Mouse (Mus musculus): ENCODE measurements at regions not wholly inside any gene's neighbourhood (a gene's known extent, or its start where the extent isn't known, plus 50 kb on each side); places are given as distances from the start of the nearest gene placed in this dataset.
A peak's percentile ranks its signal among the peaks of the same experiment; 100 is the strongest.

DNA sequence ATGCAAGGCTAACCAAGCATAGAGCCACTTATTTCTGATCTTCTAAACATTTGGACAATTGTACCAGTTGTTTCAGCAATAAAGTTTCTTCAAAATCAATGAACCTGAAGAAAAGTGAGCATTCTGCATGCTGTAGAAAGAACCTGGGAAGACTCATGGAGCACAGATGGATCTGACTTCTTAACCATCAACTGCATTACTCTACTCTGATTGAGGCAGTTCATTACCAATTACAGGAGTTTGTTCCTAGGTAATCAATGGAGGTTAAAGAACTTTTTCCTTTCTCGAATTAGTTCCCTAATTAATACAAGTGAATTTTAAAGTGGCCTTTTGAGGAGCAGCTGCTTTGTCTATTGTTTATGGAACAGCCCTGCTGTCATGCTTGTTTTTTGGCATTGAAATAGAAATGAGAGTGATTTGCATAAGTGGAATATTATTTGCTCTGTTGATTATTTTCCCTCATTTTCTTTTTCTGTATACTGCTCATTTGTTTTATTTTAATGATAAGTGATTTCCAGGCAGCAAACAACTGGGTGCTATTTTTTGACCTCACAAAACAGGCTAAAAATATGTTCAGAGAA, 1586.4 kb upstream of the Flrt2 start:
- Histone ChIP-seq H3K27ac (replicated peaks; ENCODE audit: insufficient read depth, low read depth, low read length) (no peak overlapping the region), H3K27me3 (ENCODE audit: control insufficient read depth, insufficient read depth, low read length) (no peaks in the 10 kb centered on the region), H3K4me1 (ENCODE audit: control insufficient read depth, insufficient read depth, low read length) (no peaks in the 10 kb centered on the region), H3K36me3 (ENCODE audit: control insufficient read depth, insufficient read depth, low read length) (no peaks in the 10 kb centered on the region), H3K79me2 (ENCODE audit: control insufficient read depth, insufficient read depth, low read length) (no peaks in the 10 kb centered on the region), H3K4me3 (ENCODE audit: insufficient read depth, low read depth, low read length) (no peak overlapping the region), H3K9ac (ENCODE audit: low read depth, low read length) (no peak overlapping the region)
- 41% methylated on average over 1 of the region's 1 CpGs for WGBS
- no peak for DNase-seq (ENCODE audit: extremely low read depth, low read depth, low spot score)
- TF ChIP-seq CTCF (IDR thresholded peaks at IDR 0.05; ENCODE audit: low read depth, low read length): no peak
- TF ChIP-seq POLR2A (IDR thresholded peaks at IDR 0.05; ENCODE audit: extremely low read depth, insufficient read depth, low read length): no peak

DNA sequence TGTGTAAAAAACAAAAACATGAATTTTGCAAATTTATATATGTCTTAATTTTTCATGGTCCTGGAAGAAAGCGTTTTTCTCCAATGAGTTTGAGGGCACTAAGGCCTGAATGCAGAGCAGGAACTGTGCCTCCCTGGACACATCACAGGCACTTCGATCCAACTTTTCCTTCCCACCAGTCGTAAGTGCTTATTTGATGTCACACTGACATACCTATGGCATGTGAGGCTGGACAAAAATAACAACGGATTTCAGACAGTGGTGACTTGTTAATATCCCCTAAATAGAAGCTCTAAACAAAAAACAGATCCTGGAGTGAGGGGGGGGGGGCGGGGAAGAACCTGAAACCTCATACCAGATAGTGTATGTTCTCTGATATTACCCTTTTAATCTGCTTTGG, 1541.9 kb upstream of the Flrt2 start:
- TF ChIP-seq POLR2A (IDR thresholded peaks at IDR 0.05; ENCODE audit: extremely low read depth, insufficient read depth, low read length) (no peak), CTCF (IDR thresholded peaks at IDR 0.05; ENCODE audit: low read depth, low read length) (no peak)
- Histone ChIP-seq H3K27me3 (ENCODE audit: control insufficient read depth, insufficient read depth, low read length) (no peaks in the 10 kb centered on the region), H3K4me1 (ENCODE audit: control insufficient read depth, insufficient read depth, low read length) (no peaks in the 10 kb centered on the region), H3K79me2 (ENCODE audit: control insufficient read depth, insufficient read depth, low read length) (no peaks in the 10 kb centered on the region), H3K36me3 (ENCODE audit: control insufficient read depth, insufficient read depth, low read length) (no peaks in the 10 kb centered on the region), H3K27ac (replicated peaks; ENCODE audit: insufficient read depth, low read depth, low read length) (no peak overlapping the region), H3K9ac (ENCODE audit: low read depth, low read length) (no peak overlapping the region), H3K4me3 (ENCODE audit: insufficient read depth, low read depth, low read length) (no peak overlapping the region)
- DNase-seq (ENCODE audit: extremely low read depth, low read depth, low spot score): no peak
- 73% methylated on average over 5 of the region's 5 CpGs for WGBS

DNA sequence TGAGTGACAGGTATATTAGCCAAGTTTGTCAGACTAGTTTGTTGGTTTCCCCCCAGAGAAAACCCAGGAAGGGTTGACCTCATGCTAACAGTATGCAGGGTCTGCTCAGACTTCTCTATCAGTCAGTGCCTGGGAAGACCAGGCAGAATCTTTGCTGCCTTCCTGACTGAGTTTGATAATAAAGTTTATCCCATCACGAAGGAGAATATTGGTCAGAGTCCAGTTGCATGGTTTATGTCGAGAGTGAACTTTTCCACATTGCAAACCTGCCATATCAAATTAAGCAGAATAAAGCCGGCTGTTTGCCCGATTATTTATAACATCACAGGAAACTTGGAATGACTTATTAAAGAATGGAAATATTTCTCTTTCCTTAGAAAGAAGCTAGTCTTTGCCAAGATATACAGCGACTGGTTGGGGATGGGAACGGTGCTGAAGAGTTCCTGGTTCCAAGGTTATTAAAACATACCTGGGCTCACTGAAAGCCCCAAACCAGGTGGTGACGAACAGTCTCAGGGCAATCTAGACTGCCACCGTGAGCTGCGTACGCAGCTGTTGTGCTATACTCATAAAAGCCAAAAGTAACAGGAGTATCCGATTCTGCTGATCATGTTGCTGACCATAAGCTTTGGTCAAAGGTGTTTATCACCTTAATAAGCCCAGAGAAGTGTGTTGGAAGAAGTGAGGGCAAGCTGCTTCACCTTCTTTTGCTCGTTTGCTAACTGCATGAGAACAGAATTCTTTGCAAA, 1536.7 kb upstream of the Flrt2 start:
- no peak overlapping the region for H3K4me3 ChIP-seq (ENCODE audit: insufficient read depth, low read depth, low read length)
- H3K27me3 ChIP-seq (ENCODE audit: control insufficient read depth, insufficient read depth, low read length): no peaks in the 10 kb centered on the region
- DNase-seq (ENCODE audit: extremely low read depth, low read depth, low spot score): peak; percentile 14
- no peaks in the 10 kb centered on the region for H3K79me2 ChIP-seq (ENCODE audit: control insufficient read depth, insufficient read depth, low read length)
- no peaks in the 10 kb centered on the region for H3K36me3 ChIP-seq (ENCODE audit: control insufficient read depth, insufficient read depth, low read length)
- TF ChIP-seq POLR2A (IDR thresholded peaks at IDR 0.05; ENCODE audit: extremely low read depth, insufficient read depth, low read length) (no peak), CTCF (IDR thresholded peaks at IDR 0.05; ENCODE audit: low read depth, low read length) (no peak)
- H3K9ac ChIP-seq (ENCODE audit: low read depth, low read length): no peak overlapping the region
- WGBS: 71% methylated on average over 12 of the region's 12 CpGs
- no peaks in the 10 kb centered on the region for H3K4me1 ChIP-seq (ENCODE audit: control insufficient read depth, insufficient read depth, low read length)
- H3K27ac ChIP-seq (replicated peaks; ENCODE audit: insufficient read depth, low read depth, low read length): no peak overlapping the region

DNA sequence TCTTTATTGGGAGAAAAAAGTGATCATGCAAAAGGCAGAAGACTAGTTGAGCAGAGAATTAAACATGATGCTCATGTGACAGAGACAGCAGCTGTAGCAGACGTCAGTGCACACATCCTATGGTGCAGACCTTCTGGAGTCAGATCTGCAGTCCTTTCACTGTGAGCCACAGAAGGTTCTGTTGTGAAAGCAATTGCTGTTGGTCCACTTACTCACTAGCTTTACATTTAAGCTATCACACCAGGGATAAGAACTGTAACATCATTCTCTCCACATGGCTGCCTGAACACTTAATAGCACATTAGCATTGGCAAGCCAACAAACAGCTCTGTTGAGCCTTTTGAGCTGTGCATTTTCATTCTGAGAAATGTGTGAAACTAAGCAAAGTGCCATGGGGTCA, 1509.7 kb upstream of the Flrt2 start:
- no peak for TF ChIP-seq POLR2A (IDR thresholded peaks at IDR 0.05; ENCODE audit: extremely low read depth, insufficient read depth, low read length)
- 58% methylated on average over 1 of the region's 1 CpGs for WGBS
- Histone ChIP-seq H3K36me3 (ENCODE audit: control insufficient read depth, insufficient read depth, low read length) (no peaks in the 10 kb centered on the region), H3K27ac (replicated peaks; ENCODE audit: insufficient read depth, low read depth, low read length) (no peak overlapping the region), H3K4me3 (ENCODE audit: insufficient read depth, low read depth, low read length) (no peak overlapping the region), H3K27me3 (ENCODE audit: control insufficient read depth, insufficient read depth, low read length) (no peaks in the 10 kb centered on the region), H3K79me2 (ENCODE audit: control insufficient read depth, insufficient read depth, low read length) (no peaks in the 10 kb centered on the region), H3K4me1 (ENCODE audit: control insufficient read depth, insufficient read depth, low read length) (no peaks in the 10 kb centered on the region), H3K9ac (ENCODE audit: low read depth, low read length) (no peak overlapping the region)
- no peak for DNase-seq (ENCODE audit: extremely low read depth, low read depth, low spot score)

DNA sequence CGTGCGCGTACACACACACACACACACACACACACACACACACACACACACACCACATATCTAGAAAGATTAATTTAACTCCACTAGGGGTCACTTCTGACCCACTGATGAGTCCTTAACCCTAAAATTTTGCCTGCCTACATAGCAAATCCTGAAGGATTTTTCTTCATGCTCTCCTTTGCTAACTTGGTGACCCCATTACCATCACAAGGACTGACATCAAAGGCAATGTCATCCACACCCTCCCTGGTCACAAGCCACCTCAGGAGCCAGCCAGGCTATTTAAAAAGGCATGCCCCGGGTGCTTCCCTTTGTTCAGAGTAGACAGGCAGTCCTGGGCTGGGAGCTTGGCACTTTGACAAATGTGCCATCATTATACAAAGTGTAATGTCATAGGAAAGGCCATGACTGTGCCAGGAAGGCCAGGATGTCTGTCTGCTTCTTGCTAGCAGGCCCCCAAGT, 1501.4 kb upstream of the Flrt2 start:
- WGBS: 75% methylated on average over 4 of the region's 4 CpGs
- no peak overlapping the region for H3K4me3 ChIP-seq (ENCODE audit: insufficient read depth, low read depth, low read length)
- no peaks in the 10 kb centered on the region for H3K36me3 ChIP-seq (ENCODE audit: control insufficient read depth, insufficient read depth, low read length)
- no peaks in the 10 kb centered on the region for H3K27me3 ChIP-seq (ENCODE audit: control insufficient read depth, insufficient read depth, low read length)
- H3K9ac ChIP-seq (ENCODE audit: low read depth, low read length): no peak overlapping the region
- H3K4me1 ChIP-seq (ENCODE audit: control insufficient read depth, insufficient read depth, low read length): no peaks in the 10 kb centered on the region
- no peak overlapping the region for H3K27ac ChIP-seq (replicated peaks; ENCODE audit: insufficient read depth, low read depth, low read length)
- H3K79me2 ChIP-seq (ENCODE audit: control insufficient read depth, insufficient read depth, low read length): no peaks in the 10 kb centered on the region
- DNase-seq (ENCODE audit: extremely low read depth, low read depth, low spot score): peak; percentile 6
- TF ChIP-seq POLR2A (IDR thresholded peaks at IDR 0.05; ENCODE audit: extremely low read depth, insufficient read depth, low read length) (no peak), CTCF (IDR thresholded peaks at IDR 0.05; ENCODE audit: low read depth, low read length) (no peak)

DNA sequence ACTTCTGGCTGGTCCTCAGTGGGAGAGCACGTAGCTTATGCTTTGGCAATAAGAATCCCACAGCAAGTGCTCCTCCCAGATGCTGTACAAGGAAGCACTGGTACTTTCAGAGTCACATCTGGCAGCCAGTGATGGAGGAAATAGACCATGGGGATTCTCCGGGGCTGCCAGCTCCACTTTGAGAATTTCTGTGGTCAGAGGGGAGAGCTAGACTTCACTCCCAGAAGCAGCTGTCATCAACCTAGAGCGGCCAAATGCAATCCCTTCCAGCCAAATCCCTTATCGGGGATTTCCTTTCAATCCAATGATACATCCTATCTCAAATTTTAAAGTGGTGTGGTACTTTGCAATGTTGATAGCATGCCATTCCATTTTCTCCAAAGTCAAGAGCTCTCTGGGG, 1474.1 kb upstream of the Flrt2 start:
- WGBS: 79% methylated on average over 4 of the region's 4 CpGs
- H3K4me1 ChIP-seq (ENCODE audit: control insufficient read depth, insufficient read depth, low read length): no peaks in the 10 kb centered on the region
- no peak overlapping the region for H3K9ac ChIP-seq (ENCODE audit: low read depth, low read length)

More for the DNA sequence above, 1474.1 kb upstream of the Flrt2 start:
- no peaks in the 10 kb centered on the region for H3K27me3 ChIP-seq (ENCODE audit: control insufficient read depth, insufficient read depth, low read length)
- no peaks in the 10 kb centered on the region for H3K36me3 ChIP-seq (ENCODE audit: control insufficient read depth, insufficient read depth, low read length)
- no peak overlapping the region for H3K4me3 ChIP-seq (ENCODE audit: insufficient read depth, low read depth, low read length)
- no peaks in the 10 kb centered on the region for H3K79me2 ChIP-seq (ENCODE audit: control insufficient read depth, insufficient read depth, low read length)
- TF ChIP-seq CTCF (IDR thresholded peaks at IDR 0.05; ENCODE audit: low read depth, low read length): no peak
- no peak for TF ChIP-seq POLR2A (IDR thresholded peaks at IDR 0.05; ENCODE audit: extremely low read depth, insufficient read depth, low read length)
- no peak for DNase-seq (ENCODE audit: extremely low read depth, low read depth, low spot score)
- no peak overlapping the region for H3K27ac ChIP-seq (replicated peaks; ENCODE audit: insufficient read depth, low read depth, low read length)
